Mouse (Mus musculus): ENCODE data around the gene Megf11. TPM values are rescaled to one million over a fixed set of nuclear protein-coding genes. Genes with fewer than 3 reads are reported as not detected.

The Megf11 gene
- polyA plus RNA-seq, 1 experiment from 2014 or later: 0.99 TPM

GRCm38 (mm10) chr9:64507995-64508394 is 122.6 kb downstream of the Megf11 start:
- Histone ChIP-seq H3K4me3 (no peak overlapping the region), H3K4me1 (peaks cover 19% of the 10 kb centered on the region), H3K27ac (no peak overlapping the region), H3K9me3 (no peaks in the 10 kb centered on the region), H3K27me3 (ENCODE audit: poor library complexity, severe bottlenecking) (peaks cover 36% of the 10 kb centered on the region), H3K36me3 (replicated peaks) (no peaks in the 10 kb centered on the region)
- WGBS: 40% methylated on average over 7 of the region's 7 CpGs
- no peak for DNase-seq (ENCODE audit: extremely low spot score, low spot score)

- H3K4me1 ChIP-seq: peaks cover 15% of the 10 kb centered on the region
- H3K9me3 ChIP-seq: no peaks in the 10 kb centered on the region
- no peak overlapping the region for H3K27ac ChIP-seq
- no peaks in the 10 kb centered on the region for H3K36me3 ChIP-seq (replicated peaks)
- 63% methylated on average over 6 of the region's 6 CpGs for WGBS
- H3K27me3 ChIP-seq (ENCODE audit: poor library complexity, severe bottlenecking): peaks cover 38% of the 10 kb centered on the region
- no peak overlapping the region for H3K4me3 ChIP-seq
- no peak for DNase-seq (ENCODE audit: extremely low spot score, low spot score)
Observed at GRCm38 (mm10) chr9:64514826-64515225, 129.4 kb downstream of the Megf11 start.

GRCm38 (mm10) chr9:64519921-64520746 is 134.7 kb downstream of the Megf11 start:
- 51% methylated on average over 12 of the region's 12 CpGs for WGBS
- Histone ChIP-seq H3K9me3 (no peaks in the 10 kb centered on the region), H3K4me3 (no peak overlapping the region), H3K27ac (no peak overlapping the region), H3K27me3 (ENCODE audit: poor library complexity, severe bottlenecking) (peaks cover 54% of the 10 kb centered on the region), H3K4me1 (peaks cover 42% of the 10 kb centered on the region), H3K36me3 (replicated peaks) (no peaks in the 10 kb centered on the region)
- DNase-seq (ENCODE audit: extremely low spot score, low spot score): no peak

GRCm38 (mm10) chr9:64520747-64521283 is 135.4 kb downstream of the Megf11 start:
- H3K27ac ChIP-seq: 0 out of 2 replicates have a peak overlapping the region, but pooled peaks have one; percentile 22
- peak; percentile 15 for DNase-seq (ENCODE audit: extremely low spot score, low spot score)
- H3K9me3 ChIP-seq: no peaks in the 10 kb centered on the region
- no peaks in the 10 kb centered on the region for H3K36me3 ChIP-seq (replicated peaks)
- peaks cover 42% of the 10 kb centered on the region for H3K4me1 ChIP-seq
- peaks cover 54% of the 10 kb centered on the region for H3K27me3 ChIP-seq (ENCODE audit: poor library complexity, severe bottlenecking)
- WGBS: 40% methylated on average over 4 of the region's 4 CpGs
- no peak overlapping the region for H3K4me3 ChIP-seq

- Histone ChIP-seq H3K36me3 (replicated peaks) (no peaks in the 10 kb centered on the region), H3K9me3 (no peaks in the 10 kb centered on the region), H3K27ac (no peak overlapping the region), H3K4me1 (peaks cover 41% of the 10 kb centered on the region), H3K27me3 (ENCODE audit: poor library complexity, severe bottlenecking) (peaks cover 41% of the 10 kb centered on the region), H3K4me3 (no peak overlapping the region)
- DNase-seq (ENCODE audit: extremely low spot score, low spot score): no peak
- WGBS: 72% methylated on average over 21 of the region's 21 CpGs
Observed at GRCm38 (mm10) chr9:64523264-64524045, 138.0 kb downstream of the Megf11 start.

GRCm38 (mm10) chr9:64528061-64528460 is 142.6 kb downstream of the Megf11 start:
- Histone ChIP-seq H3K4me1 (peaks cover 31% of the 10 kb centered on the region), H3K27ac (no peak overlapping the region), H3K36me3 (replicated peaks) (no peaks in the 10 kb centered on the region), H3K9me3 (no peaks in the 10 kb centered on the region), H3K27me3 (ENCODE audit: poor library complexity, severe bottlenecking) (peaks cover 27% of the 10 kb centered on the region), H3K4me3 (no peak overlapping the region)
- WGBS: 91% methylated on average over 7 of the region's 7 CpGs
- no peak for DNase-seq (ENCODE audit: extremely low spot score, low spot score)

GRCm38 (mm10) chr9:64528595-64528994 is 143.2 kb downstream of the Megf11 start:
- no peaks in the 10 kb centered on the region for H3K36me3 ChIP-seq (replicated peaks)
- H3K27me3 ChIP-seq (ENCODE audit: poor library complexity, severe bottlenecking): 0 out of 2 replicates have a peak, but pooled peaks cover 22% of the 10 kb centered on the region
- H3K9me3 ChIP-seq: no peaks in the 10 kb centered on the region
- peaks cover 30% of the 10 kb centered on the region for H3K4me1 ChIP-seq
- 77% methylated on average over 2 of the region's 2 CpGs for WGBS
- no peak overlapping the region for H3K27ac ChIP-seq
- H3K4me3 ChIP-seq: no peak overlapping the region
- DNase-seq (ENCODE audit: extremely low spot score, low spot score): no peak

- Histone ChIP-seq H3K27me3 (ENCODE audit: poor library complexity, severe bottlenecking) (peaks cover 22% of the 10 kb centered on the region; the same call in 1 of the 2 replicates), H3K4me1 (peaks cover 27% of the 10 kb centered on the region), H3K4me3 (no peak overlapping the region), H3K27ac (no peak overlapping the region), H3K9me3 (no peaks in the 10 kb centered on the region), H3K36me3 (replicated peaks) (no peaks in the 10 kb centered on the region)
- DNase-seq (ENCODE audit: extremely low spot score, low spot score): no peak
- 92% methylated on average over 3 of the region's 3 CpGs for WGBS
Observed at GRCm38 (mm10) chr9:64531935-64532334, 146.5 kb downstream of the Megf11 start.

- H3K27me3 ChIP-seq (ENCODE audit: poor library complexity, severe bottlenecking): peaks cover 22% of the 10 kb centered on the region; the same call in 1 of the 2 replicates
- H3K4me3 ChIP-seq: no peak overlapping the region
- no peak overlapping the region for H3K27ac ChIP-seq
- DNase-seq (ENCODE audit: extremely low spot score, low spot score): no peak
- no peaks in the 10 kb centered on the region for H3K36me3 ChIP-seq (replicated peaks)
- H3K4me1 ChIP-seq: peaks cover 27% of the 10 kb centered on the region
- 63% methylated on average over 4 of the region's 4 CpGs for WGBS
- no peaks in the 10 kb centered on the region for H3K9me3 ChIP-seq
Observed at GRCm38 (mm10) chr9:64532711-64533242, 147.4 kb downstream of the Megf11 start.

- Histone ChIP-seq H3K36me3 (replicated peaks) (no peaks in the 10 kb centered on the region), H3K9me3 (no peaks in the 10 kb centered on the region), H3K4me3 (no peak overlapping the region), H3K4me1 (peaks cover 24% of the 10 kb centered on the region), H3K27ac (no peak overlapping the region), H3K27me3 (ENCODE audit: poor library complexity, severe bottlenecking) (peaks cover 22% of the 10 kb centered on the region; the same call in 1 of the 2 replicates)
- peak; percentile 17 for DNase-seq (ENCODE audit: extremely low spot score, low spot score)
- 46% methylated on average over 15 of the region's 15 CpGs for WGBS
Observed at GRCm38 (mm10) chr9:64533488-64534119, 148.2 kb downstream of the Megf11 start.

- Histone ChIP-seq H3K27me3 (ENCODE audit: poor library complexity, severe bottlenecking) (peaks cover 18% of the 10 kb centered on the region; the same call in 1 of the 2 replicates), H3K36me3 (replicated peaks) (no peaks in the 10 kb centered on the region), H3K27ac (no peak overlapping the region), H3K4me3 (no peak overlapping the region), H3K4me1 (peaks cover 17% of the 10 kb centered on the region), H3K9me3 (no peaks in the 10 kb centered on the region)
- no peak for DNase-seq (ENCODE audit: extremely low spot score, low spot score)
- 81% methylated on average over 6 of the region's 6 CpGs for WGBS
Observed at GRCm38 (mm10) chr9:64534313-64534712, 148.9 kb downstream of the Megf11 start.

GRCm38 (mm10) chr9:64534856-64535539 is 149.6 kb downstream of the Megf11 start:
- H3K27me3 ChIP-seq (ENCODE audit: poor library complexity, severe bottlenecking): peaks cover 17% of the 10 kb centered on the region; the same call in 1 of the 2 replicates
- DNase-seq (ENCODE audit: extremely low spot score, low spot score): no peak
- H3K36me3 ChIP-seq (replicated peaks): no peaks in the 10 kb centered on the region
- peaks cover 16% of the 10 kb centered on the region for H3K4me1 ChIP-seq
- H3K27ac ChIP-seq: no peak overlapping the region
- H3K4me3 ChIP-seq: no peak overlapping the region
- no peaks in the 10 kb centered on the region for H3K9me3 ChIP-seq
- 86% methylated on average over 8 of the region's 8 CpGs for WGBS
